Mouse (Mus musculus) liver, embryonic 14.5 days (tissue): Measurements from ENCODE around the gene Gtf2f2.

Experiments
- CTCF ChIP-seq: IDR thresholded peaks from 2 replicates; pipeline ENCODE4 v1.5.1; 2016; ENCODE audit warnings: antibody characterized with exemption, low read depth, control low read depth
- EP300 ChIP-seq: IDR thresholded peaks from 2 replicates; pipeline ENCODE4 v1.6.1; 2016; ENCODE audit warnings: antibody characterized with exemption, low read depth

- TF ChIP-seq CTCF: no peak
- TF ChIP-seq EP300: no peak
Measured at GRCm38 (mm10) chr14:76010102-76011061, at the start of gene Gtf2f2.
